Mouse (Mus musculus) midbrain, embryonic 11.5 days (tissue): ENCODE results near the gene Irgm1. TPM values are rescaled to one million over a fixed set of nuclear protein-coding genes. Genes with fewer than 3 reads are reported as not detected.
"Not testable (repeated sequence)": the region's sequence is repeated elsewhere in the genome, so short reads cannot be mapped to it uniquely, and the experiment has no call there.

ENCODE experiments used
- ATAC-seq: fragments of 200-750 bp; cut with Nextera tagmentation; 2 replicates; pipeline ENCODE4 v1.8.0; 2017; ENCODE audit warnings: moderate TSS enrichment, moderate library complexity; ENCODE audit not compliant: low FRiP score
- DNase-seq: peaks from one replicate; pipeline ENCODE4 v3.0.0; 2015; ENCODE audit warnings: low spot score; ENCODE audit errors: missing footprints
- H3K27ac ChIP-seq: fragments of 300-500 bp; sonication (generic); 2 replicates; pipeline ENCODE4 v1.5.1; 2014; ENCODE audit warnings: low read depth, low read length
- H3K27me3 ChIP-seq: fragments of 300-500 bp; sonication (generic); 2 replicates; pipeline ENCODE4 v1.6.1; 2014; ENCODE audit warnings: mild to moderate bottlenecking, low read length, moderate library complexity, mixed read lengths; ENCODE audit not compliant: control insufficient read depth, insufficient read depth
- H3K36me3 ChIP-seq: fragments of 300-500 bp; sonication (generic); 2 replicates; pipeline ENCODE4 v1.6.1; 2014; ENCODE audit warnings: mild to moderate bottlenecking, low read length, moderate library complexity, mixed read lengths; ENCODE audit not compliant: control insufficient read depth, insufficient read depth
- H3K4me1 ChIP-seq: fragments of 300-500 bp; sonication (generic); 2 replicates; pipeline ENCODE4 v1.6.1; 2014; ENCODE audit warnings: low read length; ENCODE audit not compliant: control insufficient read depth, insufficient read depth
- H3K4me2 ChIP-seq: fragments of 300-500 bp; sonication (generic); 2 replicates; pipeline ENCODE4 v1.6.1; 2014; ENCODE audit warnings: mild to moderate bottlenecking, moderate library complexity
- H3K4me3 ChIP-seq: fragments of 300-500 bp; sonication (generic); 2 replicates; pipeline ENCODE4 v1.5.1; 2014; ENCODE audit warnings: low read depth, low read length
- H3K9ac ChIP-seq: fragments of 300-500 bp; sonication (generic); 2 replicates; pipeline ENCODE4 v1.6.1; 2014; ENCODE audit warnings: low read length
- H3K9me3 ChIP-seq: fragments of 300-500 bp; sonication (generic); 2 replicates; pipeline ENCODE4 v1.6.1; 2016; ENCODE audit warnings: low read length; ENCODE audit not compliant: control insufficient read depth
- whole genome bisulfite sequencing: fragments of 180-500 bp; shearing (Covaris S2); extraction: QIAGEN DNeasy Blood & Tissue Kit; methylation state at CpG from one replicate; pipeline ENCODE4 v1.1.7; 2014; 5-methylcytosine and 5-hydroxymethylcytosine counted together
- polyA plus RNA-seq: library from polyadenylated mRNA; unstranded; fragments of >200 nt; fragmentation: Nextera tagmentation; extraction: Ambion mirVana; gene quantifications from 2 replicates; pipeline ENCODE4 v1.2.1, GENCODE M21; 2014

Gene Irgm1
- 2.2 and 2.3 TPM in 2 replicates for polyA plus RNA-seq

DNA sequence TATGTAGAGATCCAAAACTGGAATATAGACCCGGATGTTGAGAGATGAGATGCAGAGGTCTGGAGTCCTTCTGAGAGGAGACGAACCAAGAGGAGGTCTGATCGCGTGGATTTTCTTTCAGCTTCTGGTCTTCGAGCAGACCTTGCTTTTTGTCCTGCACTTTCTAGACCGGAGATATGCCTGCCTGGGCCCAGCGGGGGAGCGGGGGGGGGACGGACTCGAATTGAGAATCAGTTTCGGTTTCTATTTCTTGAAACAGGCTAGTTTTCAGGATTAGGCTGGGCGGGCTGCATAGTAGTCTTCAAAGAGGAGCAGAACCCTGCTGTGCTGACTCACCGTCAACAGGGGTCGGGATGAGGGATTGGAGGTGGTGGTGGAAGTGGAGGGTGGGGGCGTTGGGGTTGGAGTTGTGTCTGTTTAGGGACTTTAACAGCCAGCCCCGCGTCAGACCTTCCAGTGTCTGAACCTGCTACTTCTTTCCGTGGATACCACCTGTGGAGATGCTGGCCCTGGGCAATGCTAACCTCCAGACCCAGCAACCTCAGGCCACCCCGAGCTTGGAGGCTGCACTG lies at the start of gene Irgm1:
Gene Irgm1, minus strand, starts transcription at position 483 of the 572 bp plus-strand sequence.
- Histone ChIP-seq H3K27me3 (no peaks in the 10 kb centered on the region; the same call in 1 of the 2 replicates), H3K4me1 (peaks cover 7% of the 10 kb centered on the region), H3K36me3 (no peaks in the 10 kb centered on the region), H3K4me2 (peak within 1 kb of the TSS; percentile 62), H3K9ac (peak within 1 kb of the TSS; percentile 65), H3K27ac (no peak within 1 kb of the TSS), H3K9me3 (no peaks in the 10 kb centered on the region), H3K4me3 (peak within 1 kb of the TSS; percentile 31)
- WGBS, result under 1% methylated on average over 19 of the region's 19 CpGs
- ATAC-seq (peak; percentile 47), DNase-seq (peak; percentile 93)

DNA sequence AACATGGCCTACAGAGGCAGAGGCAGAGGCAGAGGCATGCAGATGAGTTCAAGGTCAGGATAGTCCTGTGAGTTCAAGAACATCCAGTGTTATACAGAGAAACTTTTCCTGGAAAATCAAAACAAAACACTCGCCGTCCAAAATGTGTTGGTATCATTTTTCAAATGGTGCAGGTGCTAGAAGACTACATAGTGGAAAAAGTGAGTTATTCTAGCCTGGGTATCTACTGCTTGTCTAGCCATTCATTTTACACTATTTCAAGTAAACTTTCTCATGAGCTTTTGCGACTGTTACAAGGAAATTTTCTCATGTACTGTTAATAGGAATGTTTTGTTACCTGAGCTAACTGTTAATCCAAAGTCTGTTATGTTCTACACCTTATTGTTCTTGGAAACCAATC lies 46.9 kb upstream of the Irgm1 start:
- Histone ChIP-seq H3K9ac (no peak overlapping the region), H3K4me2 (no peak overlapping the region), H3K9me3 (no peaks in the 10 kb centered on the region), H3K4me1 (no peaks in the 10 kb centered on the region), H3K4me3 (no peak overlapping the region), H3K27me3 (no peaks in the 10 kb centered on the region), H3K27ac (no peak overlapping the region), H3K36me3 (no peaks in the 10 kb centered on the region)
- WGBS, result 90% methylated on average over 3 of the region's 3 CpGs
- DNase-seq (no peak), ATAC-seq (no peak)

DNA sequence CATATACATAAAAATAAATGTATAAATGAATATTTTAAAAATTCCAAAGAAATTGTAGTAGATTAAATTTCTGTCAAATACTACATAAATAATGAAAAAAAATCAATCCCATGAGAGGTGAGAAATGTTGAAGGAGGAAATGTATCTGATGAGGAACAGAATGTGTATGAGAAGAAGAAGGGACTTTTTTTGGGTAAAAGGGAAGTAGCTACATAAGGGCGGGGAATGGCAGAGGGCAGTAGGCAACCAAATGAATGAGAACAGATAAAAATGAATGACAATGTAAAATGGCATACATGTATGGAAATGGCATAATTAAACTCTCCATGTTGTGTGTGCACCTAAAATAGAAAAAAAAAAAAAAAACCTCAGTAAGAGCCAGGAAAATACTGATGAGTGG lies 42.1 kb upstream of the Irgm1 start:
- no peak for ATAC-seq
- WGBS, result 97% methylated on average over 1 of the region's 1 CpGs

GRCm38 (mm10) chr11:48908459-48908858 lies 37.0 kb upstream of the Irgm1 start:
- Histone ChIP-seq H3K36me3 (no peaks in the 10 kb centered on the region), H3K4me2 (no peak overlapping the region), H3K4me1 (no peaks in the 10 kb centered on the region), H3K4me3 (no peak overlapping the region), H3K27ac (no peak overlapping the region), H3K27me3 (no peaks in the 10 kb centered on the region), H3K9ac (no peak overlapping the region), H3K9me3 (no peaks in the 10 kb centered on the region)
- no peak for ATAC-seq
- WGBS, result 64% methylated on average over 1 of the region's 1 CpGs
- DNase-seq, result no peak

More for the DNA sequence above, 42.1 kb upstream of the Irgm1 start:
- no peak overlapping the region for H3K27ac ChIP-seq
- no peaks in the 10 kb centered on the region for H3K27me3 ChIP-seq
- H3K9ac ChIP-seq, result no peak overlapping the region
- H3K4me2 ChIP-seq, result no peak overlapping the region
- no peaks in the 10 kb centered on the region for H3K9me3 ChIP-seq
- no peak overlapping the region for H3K4me3 ChIP-seq
- DNase-seq, result no peak
- H3K36me3 ChIP-seq, result no peaks in the 10 kb centered on the region
- H3K4me1 ChIP-seq, result no peaks in the 10 kb centered on the region

- no peak within 1 kb of the TSS for H3K27ac ChIP-seq
- DNase-seq, result no peak
- no peaks in the 10 kb centered on the region for H3K4me1 ChIP-seq
- no peaks in the 10 kb centered on the region for H3K36me3 ChIP-seq
- no peak within 1 kb of the TSS for H3K4me3 ChIP-seq
- no peaks in the 10 kb centered on the region for H3K27me3 ChIP-seq
- no peak within 1 kb of the TSS for H3K9ac ChIP-seq
- no peak for ATAC-seq
- WGBS, result 81% methylated on average over 2 of the region's 2 CpGs
- no peak within 1 kb of the TSS for H3K4me2 ChIP-seq
- no peaks in the 10 kb centered on the region for H3K9me3 ChIP-seq
Observed at GRCm38 (mm10) chr11:48902021-48902420, 30.5 kb upstream of the Irgm1 start, which contains the start of gene Gm5431. Gene Gm5431 (minus strand): TSS chr11:48902214.

DNA sequence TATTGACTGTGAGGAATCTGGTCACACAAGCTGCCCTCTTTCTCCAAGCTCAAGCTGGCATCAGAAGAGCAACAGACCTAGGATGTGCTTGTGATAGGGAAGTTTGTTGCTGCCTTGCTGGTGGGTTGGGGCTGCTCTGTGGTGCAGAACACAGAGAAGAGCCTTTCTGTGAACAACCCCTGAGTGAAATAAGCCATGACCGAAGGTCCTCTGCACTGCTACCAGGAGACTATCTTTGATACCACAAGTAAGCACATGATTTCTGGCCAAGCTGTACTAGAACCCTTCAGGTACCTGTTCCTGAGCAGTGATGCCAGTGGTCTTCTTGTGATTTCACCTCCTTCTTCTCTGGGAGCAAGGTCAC lies 30.1 kb upstream of the Irgm1 start:
- DNase-seq, ATAC-seq, H3K27me3 ChIP-seq: not testable (repeated sequence)

GRCm38 (mm10) chr11:48900654-48901566 lies 29.4 kb upstream of the Irgm1 start:
- DNase-seq, H3K36me3 ChIP-seq, H3K27ac ChIP-seq, H3K9me3 ChIP-seq, H3K4me1 ChIP-seq, H3K9ac ChIP-seq, ATAC-seq, H3K4me2 ChIP-seq, H3K4me3 ChIP-seq, H3K27me3 ChIP-seq: not testable (repeated sequence)
- WGBS, result 78% methylated on average over 6 of the region's 6 CpGs

More for the DNA sequence above, 30.1 kb upstream of the Irgm1 start:
- H3K27ac ChIP-seq, H3K4me1 ChIP-seq, H3K9ac ChIP-seq, H3K4me3 ChIP-seq, H3K4me2 ChIP-seq, H3K36me3 ChIP-seq, H3K9me3 ChIP-seq: not testable (repeated sequence)
- WGBS, result 95% methylated on average over 1 of the region's 1 CpGs

- Histone ChIP-seq H3K27me3 (no peaks in the 10 kb centered on the region), H3K27ac (no peak overlapping the region), H3K4me2 (no peak overlapping the region), H3K4me1 (no peaks in the 10 kb centered on the region), H3K36me3 (no peaks in the 10 kb centered on the region), H3K9me3 (no peaks in the 10 kb centered on the region), H3K9ac (no peak overlapping the region), H3K4me3 (no peak overlapping the region)
- WGBS, result 71% methylated on average over 2 of the region's 2 CpGs
- no peak for DNase-seq
- no peak for ATAC-seq
Observed at GRCm38 (mm10) chr11:48898812-48899431, 27.4 kb upstream of the Irgm1 start.

- no peak overlapping the region for H3K9ac ChIP-seq
- no peak overlapping the region for H3K4me3 ChIP-seq
- H3K4me1 ChIP-seq, result peaks cover 2% of the 10 kb centered on the region
- ATAC-seq (no peak), DNase-seq (no peak)
- no peak overlapping the region for H3K4me2 ChIP-seq
- H3K9me3 ChIP-seq, result no peaks in the 10 kb centered on the region
- H3K36me3 ChIP-seq, result no peaks in the 10 kb centered on the region
- WGBS, result 97% methylated on average over 1 of the region's 1 CpGs
- no peaks in the 10 kb centered on the region for H3K27me3 ChIP-seq
- no peak overlapping the region for H3K27ac ChIP-seq
Observed at GRCm38 (mm10) chr11:48876680-48877079, 5.2 kb upstream of the Irgm1 start.
